Mouse (Mus musculus) right cerebral cortex, postnatal 14 days (tissue): Measurements from ENCODE around the gene Atp10a.
A peak's percentile ranks its signal among the peaks of the same experiment; 100 is the strongest.

ENCODE experiments used
- DNase-seq: peaks from one replicate; pipeline ENCODE4 v3.0.0; 2022

Atp10a gene

DNA sequence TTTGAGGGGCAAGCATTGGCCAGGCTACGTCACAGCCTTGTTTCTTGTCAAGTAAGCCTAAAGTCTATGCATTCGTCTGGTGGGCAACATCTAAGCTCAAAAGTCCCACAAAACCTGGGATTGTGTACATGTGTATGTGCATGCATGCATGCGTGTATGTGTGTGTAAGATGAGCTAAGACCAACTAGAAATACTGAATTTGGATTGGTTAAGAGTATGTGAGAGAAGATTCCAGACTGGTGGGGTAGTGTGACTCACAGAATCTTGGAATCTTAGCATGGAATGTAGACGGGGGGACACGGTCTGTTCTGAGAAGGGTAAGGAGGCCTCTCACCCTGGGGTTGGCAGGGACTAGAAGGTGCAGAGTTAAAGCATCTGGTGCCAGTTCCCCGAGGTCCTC lies at the start of gene Atp10a:
Gene Atp10a, plus strand, starts transcription at position 301 of the 400 bp plus-strand sequence.
- DNase-seq: no peak

DNA sequence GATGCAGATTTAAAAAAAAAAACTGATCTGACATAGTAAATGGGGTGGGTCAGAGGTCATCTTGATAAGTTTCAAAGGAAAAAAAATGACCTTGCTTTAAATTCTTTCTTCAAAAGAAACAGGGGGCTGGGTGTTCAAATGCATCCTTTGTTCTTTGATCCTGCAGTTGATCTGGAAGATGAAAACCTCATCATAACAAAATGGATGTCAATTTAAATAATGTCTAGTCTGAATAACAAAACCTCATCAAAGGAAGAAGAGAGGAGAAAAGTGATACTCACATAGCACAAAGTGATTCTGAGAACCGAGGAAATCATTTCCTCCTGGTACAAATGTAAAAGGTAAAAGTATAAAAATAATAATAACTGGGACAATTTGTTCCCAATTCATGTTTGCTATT lies 37.9 kb upstream of the Atp10a start:
- no peak for DNase-seq

DNA sequence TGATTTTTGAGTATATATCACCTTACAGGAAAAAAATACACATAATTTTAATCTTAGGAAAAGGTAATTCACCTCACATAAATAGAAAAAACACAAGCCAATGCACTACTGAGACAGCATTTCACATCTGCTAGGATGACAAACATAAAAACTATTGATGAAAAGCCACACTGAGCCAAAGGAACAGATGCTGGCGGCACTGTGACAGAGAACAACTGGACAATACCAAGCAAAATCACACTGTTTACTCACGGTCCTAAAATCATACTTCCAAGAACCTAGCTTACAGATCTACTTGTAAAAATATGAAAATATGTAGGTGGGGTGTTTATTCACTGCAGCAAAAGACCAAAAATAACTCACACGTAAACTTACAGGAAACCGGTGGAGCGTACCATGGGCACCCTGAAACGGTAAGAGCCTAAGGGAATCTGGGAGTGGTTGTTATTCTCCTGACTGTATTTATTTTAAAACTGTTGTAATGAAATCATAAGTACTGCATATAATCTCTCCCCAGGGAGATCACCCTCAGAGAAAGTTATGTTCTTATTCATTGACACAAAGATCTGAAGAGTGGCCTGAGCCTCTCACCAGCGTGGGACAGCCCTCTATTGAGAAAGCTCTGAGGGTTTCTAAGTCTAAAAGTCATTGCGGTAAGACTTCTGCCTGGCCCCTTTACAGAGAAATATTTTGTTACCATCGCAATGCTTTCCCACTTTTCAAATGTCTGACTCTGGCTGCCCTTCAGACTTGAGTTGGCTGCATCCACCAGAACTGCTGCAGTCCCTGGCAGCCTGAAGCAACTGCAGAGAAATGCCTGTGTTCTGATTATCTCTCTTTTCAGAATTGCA lies 29.4 kb upstream of the Atp10a start:
- no peak for DNase-seq

DNA sequence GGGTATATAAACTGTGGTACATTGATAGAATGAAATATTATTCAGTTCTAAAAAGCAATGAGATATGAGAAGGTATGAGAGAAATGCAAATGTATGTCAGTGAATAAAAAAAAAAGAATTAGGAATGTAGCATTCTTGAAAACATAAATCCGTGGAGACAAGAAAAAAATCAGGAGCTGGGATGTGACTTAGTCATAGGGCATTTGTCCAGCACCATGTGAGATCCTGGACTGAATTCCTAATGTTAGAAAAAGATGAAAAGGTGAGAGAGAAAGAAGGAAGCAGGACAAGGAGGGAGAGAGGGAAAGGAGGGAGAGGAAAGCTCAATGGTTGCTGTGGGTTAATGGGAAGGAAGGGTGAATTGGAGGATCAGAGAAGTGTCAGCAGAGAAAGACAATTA lies 28.6 kb upstream of the Atp10a start:
- DNase-seq: no peak

- DNase-seq: no peak
Observed at GRCm38 (mm10) chr7:58629233-58629632, 26.7 kb upstream of the Atp10a start.

DNA sequence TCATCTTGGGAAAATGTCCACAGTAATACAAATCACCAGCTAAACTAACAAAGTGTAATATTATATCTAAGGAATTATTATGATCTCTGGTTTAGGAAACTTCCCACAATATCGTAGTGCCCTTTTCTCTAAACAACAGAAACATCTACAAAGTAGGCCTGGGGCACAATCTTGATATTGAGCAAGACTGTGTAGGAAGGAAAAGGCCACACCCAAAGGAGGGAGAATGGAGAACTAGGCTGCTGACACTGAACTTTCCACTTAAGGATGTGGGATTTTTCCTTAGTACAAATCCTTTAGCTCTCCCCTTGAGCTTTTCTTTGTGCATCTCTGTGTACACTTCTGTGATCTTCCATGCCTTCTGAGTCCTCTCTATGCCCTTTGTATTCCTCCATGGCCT lies 22.3 kb upstream of the Atp10a start:
- DNase-seq: no peak

DNA sequence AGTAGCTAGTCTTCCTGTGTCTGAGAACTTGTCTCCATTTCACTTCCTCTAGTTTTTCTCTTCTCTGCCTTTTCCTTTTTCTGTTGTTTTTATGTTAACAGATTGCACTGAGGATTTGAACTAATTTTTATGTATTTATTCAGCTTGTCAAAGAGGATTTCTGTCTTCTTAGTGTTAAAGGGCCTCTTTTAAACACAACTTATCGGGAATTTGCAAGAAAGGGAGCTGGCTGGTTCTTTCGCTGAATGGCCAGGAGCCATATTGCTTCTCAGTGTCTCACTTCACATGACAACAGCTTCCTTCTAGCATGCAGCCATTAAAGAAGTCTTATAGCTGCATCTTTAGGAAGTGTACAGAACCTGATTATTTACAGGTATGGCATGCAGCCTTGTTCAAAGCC lies 16.3 kb upstream of the Atp10a start:
- DNase-seq: no peak

- no peak for DNase-seq
Observed at GRCm38 (mm10) chr7:58640456-58640855, 15.5 kb upstream of the Atp10a start.

- no peak for DNase-seq
Observed at GRCm38 (mm10) chr7:58641916-58642315, 14.1 kb upstream of the Atp10a start.

GRCm38 (mm10) chr7:58647404-58647803 lies 8.6 kb upstream of the Atp10a start:
- DNase-seq: no peak

- peak; percentile 21 for DNase-seq
Observed at GRCm38 (mm10) chr7:58657913-58658789, 2.2 kb downstream of the Atp10a start.

DNA sequence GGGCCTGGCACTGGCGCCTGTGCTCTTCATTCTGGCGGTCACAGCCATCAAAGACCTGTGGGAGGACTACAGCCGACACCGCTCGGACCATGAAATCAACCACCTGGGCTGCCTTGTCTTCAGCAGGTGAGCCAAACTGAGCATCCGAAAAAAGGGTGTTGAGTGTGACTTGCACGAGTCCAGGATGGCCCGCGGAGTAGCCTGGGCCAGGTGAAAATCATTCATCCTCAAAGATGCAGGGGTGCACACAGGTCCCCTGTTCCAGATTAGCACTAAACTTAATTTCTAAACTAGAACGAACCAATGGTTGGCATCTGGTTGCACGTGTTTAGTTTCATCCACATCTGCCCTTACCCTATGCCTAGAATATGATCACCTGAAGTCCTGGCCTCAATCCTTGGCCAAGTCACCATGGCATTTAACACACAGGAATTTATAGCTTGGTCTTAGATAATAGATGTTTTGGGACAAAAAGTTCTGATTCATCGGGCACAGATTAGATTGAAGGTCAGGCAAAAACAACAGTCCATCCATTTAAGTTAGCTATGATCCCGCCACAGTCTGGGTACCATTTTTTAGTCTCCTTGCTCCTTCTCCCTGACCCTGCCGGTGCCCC lies 2.9 kb downstream of the Atp10a start:
- DNase-seq: no peak

DNA sequence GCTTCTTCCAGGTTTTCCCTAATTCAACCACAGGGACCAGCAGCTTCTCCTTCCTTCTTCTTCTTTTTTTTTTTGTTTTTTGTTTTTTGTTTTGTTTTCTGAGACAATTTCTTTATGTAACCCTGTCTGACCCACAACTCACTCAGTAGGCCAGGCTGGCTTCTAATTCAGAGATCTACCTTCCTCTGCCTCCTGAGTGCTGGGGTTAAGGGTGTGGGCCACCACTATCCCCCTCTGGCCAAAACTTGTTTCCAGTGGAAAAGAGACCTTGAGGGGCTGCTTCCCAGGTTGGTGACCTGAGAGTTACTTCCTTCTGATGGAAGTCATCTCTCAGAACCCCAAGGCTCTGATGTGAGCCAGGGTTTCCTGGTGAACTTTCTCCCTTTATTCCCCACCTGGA lies 4.1 kb downstream of the Atp10a start:
- DNase-seq: no peak

DNA sequence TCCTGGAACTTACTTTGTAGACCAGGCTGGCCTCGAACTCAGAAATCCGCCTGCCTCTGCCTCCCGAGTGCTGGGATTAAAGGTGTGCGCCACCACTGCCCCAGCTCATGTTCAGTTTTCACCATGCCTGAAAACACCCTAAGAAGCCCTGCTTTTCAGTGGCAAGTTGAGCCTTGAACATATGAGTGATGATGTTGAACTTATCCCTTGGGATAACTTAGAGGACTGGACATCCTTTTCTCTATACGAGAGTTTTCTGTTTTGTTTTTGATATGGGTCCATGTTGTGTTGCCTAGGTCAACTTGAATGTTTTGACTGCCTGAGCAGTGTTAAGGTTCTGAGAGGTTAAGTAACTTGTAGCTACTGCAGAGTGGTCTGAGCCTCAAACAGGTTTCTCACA lies 4.7 kb downstream of the Atp10a start:
- no peak for DNase-seq

- DNase-seq: no peak
Observed at GRCm38 (mm10) chr7:58661076-58661475, 5.1 kb downstream of the Atp10a start.

DNA sequence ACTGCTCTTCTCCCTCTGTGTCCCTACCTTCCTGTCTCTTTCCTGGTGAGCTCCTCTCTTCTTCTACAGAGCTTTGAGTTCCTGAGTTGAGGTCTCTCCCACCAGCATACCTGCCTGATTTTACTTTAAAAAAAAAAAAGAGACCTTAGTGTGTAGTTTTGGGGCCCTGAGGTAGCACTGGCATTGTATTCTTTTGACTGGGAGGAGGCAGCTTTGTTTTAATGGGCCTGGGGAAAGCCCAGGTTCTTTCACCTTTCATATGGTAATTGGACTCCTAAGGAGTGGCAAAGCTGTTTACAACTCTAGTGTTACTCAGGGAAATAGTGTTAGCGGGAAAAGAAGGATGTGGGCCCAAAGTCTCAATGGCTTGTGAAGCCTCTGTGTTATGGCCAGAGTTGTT lies 12.7 kb downstream of the Atp10a start:
- no peak for DNase-seq

DNA sequence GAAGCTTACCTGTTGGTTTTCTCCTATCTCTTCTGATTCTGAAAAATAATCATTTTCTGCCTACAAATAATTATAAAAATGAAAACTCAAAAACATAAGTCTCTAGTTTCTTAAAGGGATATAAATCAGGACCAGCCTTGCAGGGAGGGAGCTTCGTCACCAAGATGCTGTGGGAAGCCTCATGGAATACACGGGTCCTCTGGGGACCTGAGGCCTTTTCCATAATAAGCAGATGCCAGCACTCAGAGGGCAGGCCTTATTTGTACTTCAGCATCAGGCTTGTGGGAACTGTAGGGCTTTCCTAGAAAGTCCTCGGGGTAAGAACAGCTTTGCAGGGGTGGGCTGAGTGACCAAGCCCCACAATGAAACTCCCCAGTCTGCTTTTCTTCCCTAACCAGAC lies 20.1 kb downstream of the Atp10a start:
- no peak for DNase-seq

- no peak for DNase-seq
Observed at GRCm38 (mm10) chr7:58677111-58677805, 21.3 kb downstream of the Atp10a start.

DNA sequence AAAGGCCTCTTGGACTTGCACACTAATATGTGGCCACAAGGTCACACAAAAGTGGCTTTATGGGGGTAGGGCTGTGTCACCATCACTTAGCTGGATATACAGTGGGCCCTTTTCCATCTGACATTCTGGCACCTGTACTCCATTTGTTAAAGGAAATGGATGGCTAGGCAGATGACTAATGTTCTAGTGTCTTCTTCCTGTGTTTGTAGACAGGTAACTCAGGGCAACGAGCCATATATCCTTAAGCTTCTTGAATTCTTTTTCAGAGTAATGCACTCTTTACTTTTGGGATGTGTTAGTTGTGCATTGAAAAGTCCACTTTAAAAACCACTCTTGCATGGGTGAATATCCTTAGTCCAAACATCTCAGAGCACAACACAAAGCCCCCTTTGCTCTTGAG lies 30.0 kb downstream of the Atp10a start:
- DNase-seq: no peak

DNA sequence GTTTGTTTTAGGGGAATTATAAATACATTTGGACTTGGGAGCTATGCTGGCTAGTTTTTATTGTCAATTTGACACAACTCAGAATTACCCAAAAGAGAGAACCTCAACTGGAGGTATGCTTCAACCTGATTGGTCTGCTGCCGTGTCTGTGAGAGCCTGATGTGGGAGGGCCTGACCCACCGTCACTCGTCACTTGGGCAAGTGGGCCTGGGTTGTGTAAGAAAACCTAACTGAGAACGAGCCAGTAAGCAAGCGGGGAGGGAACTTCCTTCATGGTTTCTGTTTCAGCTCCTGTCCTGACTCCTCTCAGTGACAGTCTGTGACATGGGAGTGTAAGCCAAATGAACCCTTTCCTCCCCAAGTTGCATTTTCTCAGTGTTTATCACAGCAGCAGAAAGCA lies 30.6 kb downstream of the Atp10a start:
- no peak for DNase-seq

DNA sequence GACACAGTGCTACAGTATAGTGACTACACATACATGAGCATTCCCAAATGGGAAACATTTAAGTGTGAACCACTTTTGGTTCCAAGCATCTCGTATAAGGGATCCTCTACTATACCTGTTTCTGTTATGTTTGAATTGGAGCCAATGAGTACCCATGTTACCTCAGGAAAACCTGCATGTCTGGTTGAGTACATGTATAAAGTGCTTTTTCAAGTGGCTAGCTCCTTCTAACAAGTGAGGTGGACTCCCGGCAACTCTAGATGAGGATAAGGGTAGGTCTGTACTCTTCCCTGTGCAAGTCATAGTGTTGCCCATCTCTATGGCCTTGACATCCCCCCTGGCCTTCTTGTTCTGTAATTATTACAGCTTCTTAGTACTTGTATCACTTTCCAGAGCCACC lies 31.0 kb downstream of the Atp10a start:
- no peak for DNase-seq

DNA sequence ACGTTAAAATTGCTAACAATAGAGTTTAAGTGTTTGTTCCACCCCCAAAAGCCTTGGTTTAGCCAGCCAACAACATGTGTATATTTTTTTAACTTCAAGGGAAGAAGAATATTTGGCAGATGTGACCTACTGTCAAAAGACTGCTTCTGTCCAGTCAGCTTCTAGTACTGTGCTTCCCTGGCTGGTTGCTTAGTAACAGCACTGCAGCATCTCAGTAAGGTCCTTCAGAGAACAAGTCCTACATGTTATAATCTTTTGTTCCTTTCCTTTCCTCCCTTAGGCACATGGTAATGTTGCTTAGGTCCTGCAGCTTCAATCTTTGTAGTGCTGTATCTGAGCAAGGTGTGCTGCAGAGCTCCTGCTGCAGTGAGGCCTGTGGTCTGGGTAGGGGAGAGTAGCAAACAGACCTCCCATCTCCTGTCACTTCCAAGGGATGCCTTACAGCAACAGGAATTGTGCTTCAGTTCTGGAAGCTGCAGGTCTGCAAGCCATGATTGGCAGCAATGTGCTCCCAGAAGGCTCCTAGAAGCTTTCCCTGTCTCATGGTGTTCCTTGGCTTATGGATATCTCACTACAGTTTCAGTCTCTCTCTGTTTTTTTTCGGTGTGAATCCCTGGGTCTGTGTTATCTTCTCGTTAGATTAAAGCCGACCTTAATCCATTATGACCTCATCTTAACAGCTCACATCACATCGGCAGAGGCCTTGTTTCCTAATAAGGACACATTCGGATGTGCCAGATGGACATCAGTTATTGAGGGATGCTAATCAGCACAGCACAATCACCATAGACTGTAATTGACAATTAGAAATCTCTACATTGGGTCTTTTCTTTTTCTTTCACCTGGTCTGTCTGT lies 34.3 kb downstream of the Atp10a start:
- no peak for DNase-seq
